Mouse (Mus musculus) MEL (cell line): Measurements from ENCODE around the gene Itpr2. TPM values are rescaled to one million over a fixed set of nuclear protein-coding genes. Genes with fewer than 3 reads are reported as not detected.

Experiments
- DNase-seq: peaks from one replicate; pipeline ENCODE4 v3.0.0; 2011; ENCODE audit warnings: low read depth, low spot score
- H3K27ac ChIP-seq: 2 replicates; pipeline ENCODE4 v1.5.1; 2012; ENCODE audit warnings: low read depth, mild to moderate bottlenecking, control low read depth, low read length, moderate library complexity; ENCODE audit not compliant: control insufficient read depth
- H3K27me3 ChIP-seq, 2 experiments: fragments of 150-350 bp in 1 of 2; sonication (generic) in 1 of 2; 2 replicates each; pipeline ENCODE4 v1.6.1; 2012; ENCODE audit warnings: low read length in 2 of 2, mild to moderate bottlenecking in 2 of 2, improper control_type of control experiment in 1 of 2, moderate library complexity in 1 of 2; ENCODE audit not compliant: insufficient read depth in 2 of 2, control insufficient read depth in 1 of 2
- H3K36me3 ChIP-seq, 2 experiments: 2 replicates each; pipeline ENCODE4 v1.6.1; 2012 to 2014; ENCODE audit warnings: low read length in 2 of 2, improper control_type of control experiment in 1 of 2, inconsistent platforms in 1 of 2, mild to moderate bottlenecking in 1 of 2; ENCODE audit not compliant: insufficient read depth in 2 of 2, control insufficient read depth in 1 of 2
- H3K4me1 ChIP-seq, 2 experiments: fragments of 150-350 bp in 1 of 2; sonication (generic) in 1 of 2; 2 replicates each; pipeline ENCODE4 v1.6.1; 2012; ENCODE audit warnings: low read length in 2 of 2, improper control_type of control experiment in 1 of 2, mild to moderate bottlenecking in 1 of 2; ENCODE audit not compliant: insufficient read depth in 2 of 2, control insufficient read depth in 1 of 2
- H3K4me3 ChIP-seq, 2 experiments: fragments of 150-350 bp in 1 of 2; sonication (generic) in 1 of 2; 2 replicates each; pipeline ENCODE4 v1.5.1; 2012; ENCODE audit warnings: low read depth in 2 of 2, low read length in 2 of 2, mild to moderate bottlenecking in 2 of 2, moderate library complexity in 2 of 2, control low read depth in 1 of 2, improper control_type of control experiment in 1 of 2; ENCODE audit not compliant: control insufficient read depth in 1 of 2, insufficient read depth in 1 of 2
- H3K79me2 ChIP-seq: 2 replicates; pipeline ENCODE4 v1.6.1; 2012; ENCODE audit warnings: mild to moderate bottlenecking, low read length, moderate library complexity; ENCODE audit not compliant: control insufficient read depth, poor library complexity, insufficient read depth
- H3K9ac ChIP-seq: 2 replicates; pipeline ENCODE4 v1.6.1; 2012; ENCODE audit warnings: low read depth, mild to moderate bottlenecking, control low read depth, low read length, moderate library complexity; ENCODE audit not compliant: control insufficient read depth, poor library complexity, severe bottlenecking
- H3K9me3 ChIP-seq: fragments of 150-350 bp; sonication (generic); replicated peaks from 2 replicates; pipeline ENCODE4 v1.6.1; 2012; ENCODE audit warnings: mild to moderate bottlenecking, low read length, improper control_type of control experiment, moderate library complexity; ENCODE audit not compliant: insufficient read depth
- BHLHE40 ChIP-seq: IDR thresholded peaks from 2 replicates; pipeline ENCODE4 v1.6.1; 2012; ENCODE audit warnings: low read depth, mild to moderate bottlenecking, inconsistent platforms, low read length, improper control_type of control experiment, borderline replicate concordance
- CHD2 ChIP-seq: IDR thresholded peaks from 2 replicates; pipeline ENCODE4 v1.6.1; 2011; ENCODE audit warnings: low read length, improper control_type of control experiment
- CTCF ChIP-seq, 3 experiments: IDR thresholded peaks in 2 of 3; conservative IDR thresholded peaks in 1 of 3; 2 replicates each; pipeline ENCODE4 v1.5.1; 2011 to 2012; ENCODE audit warnings: low read length in 3 of 3, low read depth in 2 of 3, mild to moderate bottlenecking in 2 of 3, improper control_type of control experiment in 1 of 3, inconsistent platforms in 1 of 3, mixed read lengths in 1 of 3, moderate library complexity in 1 of 3; ENCODE audit not compliant: control insufficient read depth in 1 of 3, insufficient read depth in 1 of 3, poor library complexity in 1 of 3, severe bottlenecking in 1 of 3
- ELF1 ChIP-seq: IDR thresholded peaks from 2 replicates; pipeline ENCODE4 v1.6.1; 2014; ENCODE audit warnings: low read depth, mild to moderate bottlenecking, inconsistent platforms, low read length, improper control_type of control experiment, moderate library complexity
- GABPA ChIP-seq: IDR thresholded peaks from 2 replicates; pipeline ENCODE4 v1.6.1; 2012; ENCODE audit warnings: low read depth, mild to moderate bottlenecking, inconsistent platforms, low read length, improper control_type of control experiment, moderate library complexity
- GATA1 ChIP-seq: IDR thresholded peaks from 2 replicates; pipeline ENCODE4 v1.6.1; 2011; ENCODE audit warnings: low read depth, low read length, improper control_type of control experiment
- HCFC1 ChIP-seq: IDR thresholded peaks from 2 replicates; pipeline ENCODE4 v1.6.1; 2012; ENCODE audit warnings: low read depth, mild to moderate bottlenecking, inconsistent platforms, low read length, improper control_type of control experiment, moderate library complexity
- MAFK ChIP-seq: IDR thresholded peaks from 2 replicates; pipeline ENCODE4 v1.6.1; 2011; ENCODE audit warnings: low read depth, mild to moderate bottlenecking, low read length, improper control_type of control experiment, borderline replicate concordance
- MAX ChIP-seq: IDR thresholded peaks from 2 replicates; pipeline ENCODE4 v1.6.1; 2011; ENCODE audit warnings: low read length, improper control_type of control experiment
- MEF2A ChIP-seq: IDR thresholded peaks from 2 replicates; pipeline ENCODE4 v1.6.1; 2014; ENCODE audit warnings: low read depth, mild to moderate bottlenecking, inconsistent platforms, low read length, improper control_type of control experiment; ENCODE audit not compliant: poor library complexity, insufficient replicate concordance, severe bottlenecking; ENCODE audit errors: extremely low read depth
- MYC ChIP-seq: IDR thresholded peaks from 2 replicates; pipeline ENCODE4 v1.6.1; 2011; ENCODE audit warnings: low read depth, mild to moderate bottlenecking, low read length, improper control_type of control experiment, moderate library complexity
- NELFE ChIP-seq: IDR thresholded peaks from 2 replicates; pipeline ENCODE4 v1.6.1; 2011; ENCODE audit warnings: low read depth, low read length, improper control_type of control experiment
- NRF1 ChIP-seq: IDR thresholded peaks from 2 replicates; pipeline ENCODE4 v1.6.1; 2014; ENCODE audit warnings: low read depth, mild to moderate bottlenecking, inconsistent platforms, low read length, improper control_type of control experiment, moderate library complexity; ENCODE audit not compliant: poor library complexity, insufficient read depth, severe bottlenecking
- RAD21 ChIP-seq: IDR thresholded peaks from 2 replicates; pipeline ENCODE4 v1.6.1; 2011; ENCODE audit warnings: mild to moderate bottlenecking, low read depth, low read length, improper control_type of control experiment
- RCOR1 ChIP-seq: IDR thresholded peaks from 2 replicates; pipeline ENCODE4 v1.6.1; 2012; ENCODE audit warnings: low read depth, mild to moderate bottlenecking, inconsistent platforms, low read length, improper control_type of control experiment
- SMC3 ChIP-seq: IDR thresholded peaks from 2 replicates; pipeline ENCODE4 v1.6.1; 2011; ENCODE audit warnings: low read depth, low read length, improper control_type of control experiment
- UBTF ChIP-seq: IDR thresholded peaks from 2 replicates; pipeline ENCODE4 v1.6.1; 2012; ENCODE audit warnings: low read depth, mild to moderate bottlenecking, inconsistent platforms, low read length, improper control_type of control experiment, moderate library complexity, borderline replicate concordance; ENCODE audit not compliant: insufficient read depth
- USF2 ChIP-seq, 2 experiments: IDR thresholded peaks; 2 replicates each; pipeline ENCODE4 v1.6.1; 2011 to 2012; ENCODE audit warnings: improper control_type of control experiment in 2 of 2, low read length in 2 of 2, borderline replicate concordance in 1 of 2, inconsistent platforms in 1 of 2, low read depth in 1 of 2, mild to moderate bottlenecking in 1 of 2; ENCODE audit not compliant: insufficient read depth in 1 of 2
- ZC3H11A ChIP-seq: IDR thresholded peaks from 2 replicates; pipeline ENCODE4 v1.6.1; 2012; ENCODE audit warnings: low read depth, mild to moderate bottlenecking, inconsistent platforms, low read length, improper control_type of control experiment
- ZMIZ1 ChIP-seq: IDR thresholded peaks from 2 replicates; pipeline ENCODE4 v1.6.1; 2012; ENCODE audit warnings: low read depth, mild to moderate bottlenecking, inconsistent platforms, low read length, improper control_type of control experiment, moderate library complexity
- polyA plus RNA-seq, 2 experiments: library from polyadenylated mRNA; stranded (reverse) in 1 of 2; unstranded in 1 of 2; fragments of >175 nt in 1 of 2; fragments of >200 nt in 1 of 2; gene quantifications; 2 replicates each; pipeline versions ENCODE4 v1.2.1 to v1.2.4; 2012; ENCODE audit warnings: low replicate concordance in 2 of 2, low read depth in 1 of 2; ENCODE audit not compliant: insufficient read length in 2 of 2, insufficient read depth in 1 of 2, missing spikeins in 1 of 2
- total RNA-seq: library from RNA; depleted of rRNA; stranded (reverse); fragments of 300-350 nt; gene quantifications from 2 replicates; pipeline ENCODE4 v1.2.3, GENCODE M21; 2012

Gene Itpr2
- total and polyA plus RNA-seq, 3 experiments = 1.5 to 3.0 TPM; not detected in 1

GRCm38 (mm10) chr6:146544622-146545021 is 42.6 kb upstream of the Itpr2 start:
- H3K27ac ChIP-seq = no peak overlapping the region
- H3K4me3 ChIP-seq = no peak overlapping the region
- H3K9ac ChIP-seq = no peak overlapping the region
- no peak for TF ChIP-seq GATA1
- TF ChIP-seq RAD21 = peak; percentile 53
- no peak for TF ChIP-seq NELFE
- peak; percentile 40 for TF ChIP-seq SMC3
- TF ChIP-seq CTCF (IDR thresholded peaks at IDR 0.05 in 2 of 3, conservative IDR thresholded peaks at IDR 0.05 in 1 of 3; ENCODE audit: control insufficient read depth in 1 of 3, insufficient read depth in 1 of 3, low read depth in 2 of 3, low read length in 3 of 3, poor library complexity in 1 of 3, severe bottlenecking in 1 of 3) = peak in 2 of 3 experiments; percentile 27 to 57; a peak in 3 of 6 replicates
- TF ChIP-seq ZC3H11A = 0 out of 2 replicates have a peak, but pooled peaks have one; percentile 11
- TF ChIP-seq, all 39 proteins: peak for 4
- H3K36me3 ChIP-seq = peaks cover 0 to 10% of the 10 kb centered on the region in 2 experiments; a peak in 3 of 4 replicates
- no peaks in the 10 kb centered on the region for H3K79me2 ChIP-seq
- peaks cover 0 to 3% of the 10 kb centered on the region in 2 experiments; a peak in 2 of 4 replicates for H3K4me1 ChIP-seq
- no peaks in the 10 kb centered on the region for H3K9me3 ChIP-seq
- no peaks in the 10 kb centered on the region; a peak in 1 of 4 replicates for H3K27me3 ChIP-seq
- peak; percentile 48 for DNase-seq

DNA sequence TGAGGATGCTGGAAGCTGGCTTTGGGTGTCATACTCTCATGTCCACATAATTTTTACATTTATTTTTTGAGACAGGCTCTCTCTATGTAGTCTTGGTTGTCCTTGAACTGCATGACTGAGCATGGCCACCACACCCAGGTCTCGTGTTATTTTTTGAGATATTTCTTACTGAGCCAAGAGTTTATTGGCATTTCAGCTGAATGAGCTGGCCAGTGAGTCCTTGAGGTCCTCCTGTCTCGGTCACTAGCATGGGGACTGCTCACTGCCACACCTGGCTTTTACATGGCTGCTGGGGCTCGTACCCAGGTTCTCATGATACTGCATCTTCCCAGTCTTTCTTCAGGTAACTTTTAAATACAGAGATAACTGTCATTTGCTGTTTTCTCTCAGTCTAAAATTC is 38.4 kb upstream of the Itpr2 start:
- Histone ChIP-seq H3K4me3 (no peak overlapping the region), H3K9ac (no peak overlapping the region), H3K27me3 (no peaks in the 10 kb centered on the region; a peak in 1 of 4 replicates), H3K27ac (no peak overlapping the region), H3K79me2 (no peaks in the 10 kb centered on the region), H3K36me3 (no peaks in the 10 kb centered on the region), H3K9me3 (no peaks in the 10 kb centered on the region), H3K4me1 (no peaks in the 10 kb centered on the region)
- TF ChIP-seq ZMIZ1 = no peak
- no peak for TF ChIP-seq ELF1
- TF ChIP-seq MAFK = no peak
- TF ChIP-seq RCOR1 = no peak
- no peak for TF ChIP-seq NRF1
- no peak for TF ChIP-seq RAD21
- TF ChIP-seq SMC3 = no peak
- no peak for TF ChIP-seq UBTF
- no peak for TF ChIP-seq USF2 (IDR thresholded peaks at IDR 0.05; ENCODE audit: borderline replicate concordance in 1 of 2, insufficient read depth in 1 of 2, low read depth in 1 of 2, low read length in 2 of 2)
- no peak for TF ChIP-seq MEF2A
- no peak for TF ChIP-seq MAX
- no peak for TF ChIP-seq CHD2
- TF ChIP-seq MYC = no peak
- no peak for TF ChIP-seq CTCF (IDR thresholded peaks at IDR 0.05 in 2 of 3, conservative IDR thresholded peaks at IDR 0.05 in 1 of 3; ENCODE audit: control insufficient read depth in 1 of 3, insufficient read depth in 1 of 3, low read depth in 2 of 3, low read length in 3 of 3, poor library complexity in 1 of 3, severe bottlenecking in 1 of 3)
- TF ChIP-seq BHLHE40 = no peak
- TF ChIP-seq ZC3H11A = no peak
- no peak for TF ChIP-seq HCFC1
- TF ChIP-seq GABPA = no peak
- no peak for DNase-seq
